In genomic region chr2:128892180-128892721, GRCm38 (mm10) we compare ENCODE assay signal across 8 mouse cellular contexts. TPM values are rescaled to one million over a fixed set of nuclear protein-coding genes. Genes with fewer than 3 reads are reported as not detected.
DNase-seq lines count a peak whose midpoint lies in the region; ATAC-seq lines count a peak whose summit lies in the region.

No protein-coding gene starts in this region.

- peak overlapping the region; percentile 45 for H3K4me3 ChIP-seq in kidney, embryonic 15.5 days (replicated peaks)
- H3K4me3 ChIP-seq in hindbrain, embryonic 15.5 days = peak overlapping the region; percentile 41
- peak overlapping the region; percentile 39 for H3K4me3 ChIP-seq in midbrain, embryonic 14.5 days (replicated peaks; ENCODE audit: low read depth, low read length)

- H3K4me1 ChIP-seq in kidney, embryonic 15.5 days = peaks cover 17% of the 10 kb centered on the region
- peaks cover 4% of the 10 kb centered on the region; the same call in 1 of the 2 replicates for H3K4me1 ChIP-seq in hindbrain, embryonic 15.5 days (replicated peaks)
- no peaks in the 10 kb centered on the region for H3K4me1 ChIP-seq in midbrain, embryonic 14.5 days (ENCODE audit: control insufficient read depth, insufficient read depth, low read length)

- no peaks in the 10 kb centered on the region for H3K27me3 ChIP-seq in kidney, embryonic 15.5 days
- no peaks in the 10 kb centered on the region for H3K27me3 ChIP-seq in hindbrain, embryonic 15.5 days
- no peaks in the 10 kb centered on the region for H3K27me3 ChIP-seq in midbrain, embryonic 14.5 days (ENCODE audit: control insufficient read depth, insufficient read depth, low read length)

- DNase-seq in kidney, adult 9 months = no peak
- DNase-seq in cerebellum, postnatal 14 days = peak; percentile 39 to 56
- DNase-seq in midbrain, embryonic 14.5 days = peak; percentile 52
- no peak for DNase-seq in adrenal gland, adult (ENCODE audit: inconsistent age in 2 of 2, low spot score in 1 of 2)
- DNase-seq in adrenal gland, postnatal 4 days (ENCODE audit: low spot score in 2 of 2) = no peak
- no peak for DNase-seq in urinary bladder, postnatal 4 days (ENCODE audit: low spot score in 2 of 2)

- no peaks in the 10 kb centered on the region for H3K36me3 ChIP-seq in kidney, embryonic 15.5 days
- no peaks in the 10 kb centered on the region for H3K36me3 ChIP-seq in hindbrain, embryonic 15.5 days
- H3K36me3 ChIP-seq in midbrain, embryonic 14.5 days (ENCODE audit: control insufficient read depth, insufficient read depth, low read length) = no peaks in the 10 kb centered on the region

- no peak overlapping the region for H3K27ac ChIP-seq in kidney, embryonic 15.5 days
- H3K27ac ChIP-seq in hindbrain, embryonic 15.5 days (replicated peaks) = no peak overlapping the region
- no peak overlapping the region for H3K27ac ChIP-seq in midbrain, embryonic 14.5 days (replicated peaks; ENCODE audit: low read depth, low read length)

- H3K4me2 ChIP-seq in kidney, embryonic 15.5 days = peak overlapping the region; percentile 85
- peak overlapping the region; percentile 90 for H3K4me2 ChIP-seq in hindbrain, embryonic 15.5 days
- peak overlapping the region; percentile 75 for H3K4me2 ChIP-seq in midbrain, embryonic 14.5 days (ENCODE audit: low read length)

- no peaks in the 10 kb centered on the region; the same call in 1 of the 2 replicates for H3K9me3 ChIP-seq in kidney, embryonic 15.5 days (replicated peaks)
- H3K9me3 ChIP-seq in hindbrain, embryonic 15.5 days = no peaks in the 10 kb centered on the region
- H3K9me3 ChIP-seq in midbrain, embryonic 14.5 days (ENCODE audit: control insufficient read depth, low read length) = peaks cover 2% of the 10 kb centered on the region; the same call in 1 of the 2 replicates

- 6% methylated on average over 34 of the region's 37 CpGs for WGBS in kidney, embryonic 15.5 days
- whole genome bisulfite sequencing in hindbrain, embryonic 15.5 days = 1% methylated on average over 29 of the region's 37 CpGs
- 4% methylated on average over 36 of the region's 37 CpGs for WGBS in midbrain, embryonic 14.5 days

- ATAC-seq in kidney, embryonic 15.5 days (replicated peaks; ENCODE audit: low FRiP score) = peak; percentile 59
- ATAC-seq in hindbrain, embryonic 15.5 days (ENCODE audit: low FRiP score, low read depth) = peak; percentile 61
- peak; percentile 17; the same call in 1 of the 2 replicates for ATAC-seq in midbrain, embryonic 14.5 days (ENCODE audit: low FRiP score, low TSS enrichment)

- peak overlapping the region; percentile 35; the same call in 1 of the 2 replicates for H3K9ac ChIP-seq in kidney, embryonic 15.5 days
- H3K9ac ChIP-seq in hindbrain, embryonic 15.5 days = peak overlapping the region; percentile 44
- H3K9ac ChIP-seq in midbrain, embryonic 14.5 days (replicated peaks; ENCODE audit: low read length) = peak overlapping the region; percentile 57

RNA-seq across cellular contexts. Expression of gene Fbln7, which starts 29.5 kb away (rescaled TPM):
- 5.1 and 6.2 TPM in 2 replicates for polyA plus RNA-seq in kidney, embryonic 15.5 days (2015; fragmentation: Nextera tagmentation; extraction: Ambion mirVana)
- 2.5 TPM in 2 replicates for polyA plus RNA-seq in hindbrain, embryonic 15.5 days (2015; fragmentation: Nextera tagmentation; extraction: Ambion mirVana)
- 1.4 and 1.7 TPM in 2 replicates for polyA plus RNA-seq in midbrain, embryonic 14.5 days (2014; fragmentation: Nextera tagmentation; extraction: Ambion mirVana)
- total RNA-seq in adrenal gland, postnatal 4 days (2021) = 1 to 10 TPM; 5.3 to 6.0 TPM

RNA-seq across cellular contexts. Expression of gene Zc3h8, which starts 51.6 kb away (rescaled TPM):
- 7.2 and 8.3 TPM in 2 replicates for polyA plus RNA-seq in kidney, embryonic 15.5 days (2015; fragmentation: Nextera tagmentation; extraction: Ambion mirVana)
- 12.0 and 13.7 TPM in 2 replicates for polyA plus RNA-seq in hindbrain, embryonic 15.5 days (2015; fragmentation: Nextera tagmentation; extraction: Ambion mirVana)
- 12.4 and 14.1 TPM in 2 replicates for polyA plus RNA-seq in midbrain, embryonic 14.5 days (2014; fragmentation: Nextera tagmentation; extraction: Ambion mirVana)
- 1 to 10 TPM; 3.7 to 4.1 TPM for total RNA-seq in adrenal gland, postnatal 4 days (2021)

Comparison
In these comparisons a context has a peak if more than half of its experiments do, and no peak if none do; other contexts are left out.
1. DNase-seq: peak in cerebellum, postnatal 14 days (2 of 2) and midbrain, embryonic 14.5 days (single experiment); none in kidney, adult 9 months (single experiment), adrenal gland, adult (0 of 2), adrenal gland, postnatal 4 days (0 of 2) and urinary bladder, postnatal 4 days (0 of 2).
2. Peak in every context shown above with its lines, with median percentiles within 50 percentile points of each other: ATAC-seq, H3K4me2 ChIP-seq, H3K4me3 ChIP-seq and H3K9ac ChIP-seq.